Mouse (Mus musculus): Measurements from ENCODE around the gene Lclat1. TPM values are rescaled to one million over a fixed set of nuclear protein-coding genes. Genes with fewer than 3 reads are reported as not detected.

Gene Lclat1
- total and polyA plus RNA-seq, 3 experiments: 6.3 to 9.6 (median 7.0) TPM

DNA sequence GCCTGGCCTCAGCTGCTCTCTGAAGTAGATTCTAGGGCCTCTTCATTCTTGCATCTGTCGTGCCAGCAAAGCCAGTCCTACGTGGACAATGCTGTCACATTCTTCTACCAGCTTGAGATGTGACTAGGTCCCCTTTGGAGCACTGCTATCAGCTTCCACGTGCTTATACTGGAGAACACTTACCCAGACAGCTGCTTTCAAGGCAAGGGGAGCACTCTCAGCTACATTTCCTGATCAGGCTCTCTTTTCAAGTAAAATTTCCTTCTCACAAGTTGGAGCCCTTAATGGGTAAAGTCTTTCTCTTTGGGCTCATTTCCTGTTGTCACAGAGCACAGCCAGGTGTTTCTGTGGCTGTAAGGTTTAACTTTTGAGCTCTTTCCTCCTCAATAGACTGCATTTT lies 55.8 kb downstream of the Lclat1 start:
- H3K4me1 ChIP-seq (ENCODE audit: control insufficient read depth in 1 of 2, insufficient read depth in 2 of 2): peaks cover 12 to 32% of the 10 kb centered on the region in 2 experiments
- peak overlapping the region in 1 of 3 experiments; percentile 48 for H3K4me3 ChIP-seq (replicated peaks in 1 of 3; ENCODE audit: low read depth in 2 of 3, low read length in 2 of 3, poor library complexity in 1 of 3)
- dilution Hi-C loops (cut with MboI; ENCODE audit: extremely low pct_ligation_motif_present, extremely low pct_unique_long_range_greater_than_20kb, low sequenced_read_pairs) (no loop called here), in situ Hi-C loops (cut with MboI; ENCODE audit: low pct_ligation_motif_present, low pct_unique_long_range_greater_than_20kb, low sequenced_read_pairs) (no loop called here)
- DNase-seq (ENCODE audit: extremely low read depth): no peak
- H3K9ac ChIP-seq (ENCODE audit: insufficient read depth, low read depth): no peak overlapping the region
- no peaks in the 10 kb centered on the region for H3K79me2 ChIP-seq (replicated peaks; ENCODE audit: control insufficient read depth, extremely low read depth, insufficient read depth, poor library complexity, severe bottlenecking)
- H3K27me3 ChIP-seq (replicated peaks): no peaks in the 10 kb centered on the region
- H3K27ac ChIP-seq (ENCODE audit: insufficient read depth, low read depth): no peak overlapping the region
- H3K36me3 ChIP-seq (replicated peaks in 1 of 2; ENCODE audit: control insufficient read depth in 1 of 2, insufficient read depth in 1 of 2, low read length in 1 of 2): peaks cover 2 to 3% of the 10 kb centered on the region in 2 experiments
- H3K9me3 ChIP-seq (replicated peaks; ENCODE audit: low read length): no peaks in the 10 kb centered on the region
- 0 out of 2 replicates have a peak overlapping the region, but pooled peaks have one; percentile 67 for H3K4me2 ChIP-seq (ENCODE audit: insufficient read depth, low read depth, poor library complexity, severe bottlenecking)
- TF ChIP-seq KAT2A (IDR thresholded peaks at IDR 0.05; ENCODE audit: insufficient replicate concordance, low read length) (no peak), UBTF (IDR thresholded peaks at IDR 0.05; ENCODE audit: low read depth, low read length) (no peak), MAFK (IDR thresholded peaks at IDR 0.05; ENCODE audit: insufficient replicate concordance, low read length) (no peak), JUND (conservative IDR thresholded peaks at IDR 0.05; ENCODE audit: low read depth, low read length) (no peak), GABPA (IDR thresholded peaks at IDR 0.05; ENCODE audit: insufficient replicate concordance, low read depth, low read length) (no peak), HCFC1 (IDR thresholded peaks at IDR 0.05; ENCODE audit: low read depth, low read length) (no peak), MYC (IDR thresholded peaks at IDR 0.05; ENCODE audit: low read depth, low read length) (0 out of 2 replicates have a peak, but pooled peaks have one; percentile 29), IRF4 (IDR thresholded peaks at IDR 0.05; ENCODE audit: low read depth, low read length) (no peak), ETS1 (conservative IDR thresholded peaks at IDR 0.05; ENCODE audit: low read depth, low read length) (peak; percentile 29; the same call in 1 of the 2 replicates), E2F4 (IDR thresholded peaks at IDR 0.05; ENCODE audit: insufficient replicate concordance, low read depth, low read length) (no peak), ZMIZ1 (IDR thresholded peaks at IDR 0.05; ENCODE audit: low read depth, low read length) (no peak), CHD2 (IDR thresholded peaks at IDR 0.05; ENCODE audit: low read length) (no peak), RCOR1 (conservative IDR thresholded peaks at IDR 0.05; ENCODE audit: low read depth, low read length) (no peak), USF1 (IDR thresholded peaks at IDR 0.05; ENCODE audit: low read depth, low read length) (no peak), CHD1 (IDR thresholded peaks at IDR 0.05; ENCODE audit: low read depth, low read length) (0 out of 2 replicates have a peak, but pooled peaks have one; percentile 61), ZC3H11A (IDR thresholded peaks at IDR 0.05; ENCODE audit: low read depth, low read length) (no peak), MAX (IDR thresholded peaks at IDR 0.05; ENCODE audit: low read length) (0 out of 2 replicates have a peak, but pooled peaks have one; percentile 45), POLR2A (IDR thresholded peaks at IDR 0.05; ENCODE audit: low read depth, low read length) (no peak), TCF12 (IDR thresholded peaks at IDR 0.05; ENCODE audit: low read depth, low read length) (0 out of 2 replicates have a peak, but pooled peaks have one; percentile 33), POLR2AphosphoS2 (IDR thresholded peaks at IDR 0.05; ENCODE audit: low read depth, low read length) (no peak), MEF2A (IDR thresholded peaks at IDR 0.05; ENCODE audit: borderline replicate concordance, low read depth, low read length) (no peak), JUN (IDR thresholded peaks at IDR 0.05; ENCODE audit: insufficient read depth, low read depth, low read length) (no peak), MAZ (IDR thresholded peaks at IDR 0.05; ENCODE audit: low read depth, low read length) (no peak), BHLHE40 (IDR thresholded peaks at IDR 0.05; ENCODE audit: low read depth, low read length) (0 out of 2 replicates have a peak, but pooled peaks have one; percentile 14), RAD21 (IDR thresholded peaks at IDR 0.05; ENCODE audit: low read depth, low read length) (no peak), NELFE (IDR thresholded peaks at IDR 0.05; ENCODE audit: low read depth, low read length) (no peak), CTCF (conservative IDR thresholded peaks at IDR 0.05 in 1 of 2, IDR thresholded peaks at IDR 0.05 in 1 of 2; ENCODE audit: low read depth in 2 of 2, low read length in 2 of 2) (no peak), SIN3A (IDR thresholded peaks at IDR 0.05; ENCODE audit: low read length) (0 out of 2 replicates have a peak, but pooled peaks have one; percentile 60), MXI1 (IDR thresholded peaks at IDR 0.05; ENCODE audit: low read depth, low read length) (0 out of 2 replicates have a peak, but pooled peaks have one; percentile 32), SMC3 (IDR thresholded peaks at IDR 0.05; ENCODE audit: low read depth, low read length) (no peak), PAX5 (IDR thresholded peaks at IDR 0.05; ENCODE audit: low read length) (no peak), USF2 (conservative IDR thresholded peaks at IDR 0.05; ENCODE audit: low read depth, low read length) (no peak), EP300 (IDR thresholded peaks at IDR 0.05; ENCODE audit: low read length) (0 out of 2 replicates have a peak, but pooled peaks have one; percentile 19), ZNF384 (IDR thresholded peaks at IDR 0.05; ENCODE audit: low read depth, low read length) (no peak), TBP (conservative IDR thresholded peaks at IDR 0.05; ENCODE audit: low read depth, low read length) (no peak), NRF1 (IDR thresholded peaks at IDR 0.05; ENCODE audit: low read depth, low read length) (no peak), ELF1 (IDR thresholded peaks at IDR 0.05; ENCODE audit: low read depth, low read length) (no peak), ZKSCAN1 (IDR thresholded peaks at IDR 0.05; ENCODE audit: borderline replicate concordance, low read depth, low read length) (no peak)

Data from CH12.LX (cell line).